Mouse (Mus musculus) large intestine, adult 2 months (tissue): Measurements from ENCODE around the gene Atg10. TPM values are rescaled to one million over a fixed set of nuclear protein-coding genes. Genes with fewer than 3 reads are reported as not detected.
A peak's percentile ranks its signal among the peaks of the same experiment; 100 is the strongest.
"Not testable (repeated sequence)": the region's sequence is repeated elsewhere in the genome, so short reads cannot be mapped to it uniquely, and the experiment has no call there.

Experiments used
- DNase-seq: peaks from one replicate; pipeline ENCODE4 v3.0.0-alpha.2; 2012; ENCODE audit warnings: low read depth, low spot score
- WGBS: fragments of 180-500 bp; shearing (Covaris S2); methylation state at CpG from one replicate; pipeline ENCODE4 v1.1.7; 2018; 5-methylcytosine and 5-hydroxymethylcytosine counted together
- polyA plus RNA-seq: library from polyadenylated mRNA; depleted of rRNA; stranded (reverse); fragments of >200 nt; gene quantifications from 2 replicates; pipeline ENCODE4 v1.2.3, GENCODE M21; 2012; rRNA removed

Atg10 gene
- 1.0 and 1.1 TPM in 2 replicates for polyA plus RNA-seq

GRCm38 (mm10) chr13:91223587-91224437, at the start of gene Atg10:
Atg10 (minus strand) TSS chr13:91223968.
- DNase-seq: peak; percentile 80
- under 1% methylated on average over 55 of the region's 55 CpGs for WGBS

DNA sequence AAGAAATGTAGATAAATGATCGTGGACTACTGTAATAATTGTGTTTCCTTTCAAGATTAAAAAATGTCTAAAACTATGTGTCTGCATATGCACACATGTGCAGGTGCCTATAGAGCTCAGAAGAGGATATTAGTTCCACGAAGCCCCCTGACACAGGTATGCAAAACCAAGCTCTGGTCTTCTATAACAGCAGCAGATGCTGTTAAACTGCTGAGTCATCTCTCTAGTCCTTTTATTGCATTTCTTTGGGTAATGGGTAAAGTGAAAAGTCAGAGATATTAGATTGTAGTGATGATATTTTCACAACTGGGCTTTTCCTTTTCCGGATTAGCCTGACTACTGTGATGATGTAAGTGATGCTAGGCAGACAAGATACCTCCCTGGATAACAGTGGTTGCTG, 28.6 kb upstream of the Atg10 start:
- no peak for DNase-seq
- WGBS: 85% methylated on average over 3 of the region's 3 CpGs

DNA sequence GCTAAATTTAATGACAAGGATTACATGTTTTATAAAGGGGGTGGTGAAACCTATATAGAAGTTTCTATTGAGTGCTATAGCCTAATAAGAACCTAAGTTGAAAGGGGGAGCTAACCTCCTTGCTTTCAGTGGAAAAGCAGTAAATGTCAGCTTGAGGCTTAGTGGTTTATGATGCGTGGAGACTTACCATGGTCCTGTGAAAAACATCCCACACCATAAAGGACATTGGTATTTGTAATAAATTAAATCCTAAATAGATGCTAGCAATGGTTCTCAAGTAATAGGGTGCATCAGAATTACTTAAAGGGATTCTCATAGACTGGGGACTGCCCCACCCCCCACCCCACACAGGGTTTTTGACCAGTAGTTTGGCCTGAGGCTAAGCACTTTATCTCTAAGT, 27.9 kb upstream of the Atg10 start:
- WGBS: 69% methylated on average over 1 of the region's 1 CpGs
- DNase-seq: no peak

GRCm38 (mm10) chr13:91250050-91250449, 26.3 kb upstream of the Atg10 start:
- 92% methylated on average over 2 of the region's 2 CpGs for WGBS
- DNase-seq: not testable (repeated sequence)

GRCm38 (mm10) chr13:91246472-91246871, 22.7 kb upstream of the Atg10 start:
- 70% methylated on average over 2 of the region's 2 CpGs for WGBS
- DNase-seq: no peak

DNA sequence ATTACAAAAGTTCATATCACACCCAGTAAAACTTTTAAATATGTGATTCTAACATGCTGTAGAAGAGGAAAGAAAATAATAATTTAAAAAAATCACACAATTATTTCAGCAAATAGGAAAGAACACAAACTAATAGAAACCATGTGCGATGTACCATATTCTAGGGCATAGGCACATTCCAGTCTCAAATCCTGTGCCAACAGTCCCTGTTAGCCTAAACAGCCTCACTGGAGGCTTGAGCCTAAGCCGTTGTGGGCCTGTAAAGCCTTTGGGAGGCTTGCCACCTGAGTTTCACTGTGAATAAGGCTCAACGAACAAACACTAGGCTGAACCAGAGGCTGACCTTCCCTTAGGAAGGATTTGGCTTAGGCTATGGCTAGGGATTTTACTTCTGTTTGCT, 14.2 kb upstream of the Atg10 start:
- WGBS: 75% methylated on average over 3 of the region's 3 CpGs
- DNase-seq: no peak

DNA sequence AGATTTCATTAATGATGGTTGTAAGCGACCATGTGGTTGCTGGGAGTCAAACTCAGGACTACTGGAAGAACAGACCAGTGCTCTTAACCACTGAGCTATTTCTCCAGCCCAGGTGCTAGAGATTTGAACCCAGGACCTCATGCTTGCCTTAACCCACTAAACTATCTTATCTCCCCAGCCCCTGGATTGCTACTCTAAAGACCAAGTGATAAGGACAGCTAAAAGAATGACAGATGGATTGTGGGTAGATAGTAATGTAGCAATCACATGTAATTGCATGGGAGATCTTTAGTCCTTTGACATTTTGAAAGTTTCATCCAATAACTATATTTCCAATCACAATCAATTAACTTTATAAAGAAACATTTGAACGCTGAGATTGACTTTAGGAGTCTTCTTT, 13.1 kb upstream of the Atg10 start:
- no peak for DNase-seq
- 79% methylated on average over 2 of the region's 2 CpGs for WGBS

- WGBS: 19% methylated on average over 2 of the region's 2 CpGs
- no peak for DNase-seq
Measured at GRCm38 (mm10) chr13:91224438-91224814, 658 bp upstream of the Atg10 start.

DNA sequence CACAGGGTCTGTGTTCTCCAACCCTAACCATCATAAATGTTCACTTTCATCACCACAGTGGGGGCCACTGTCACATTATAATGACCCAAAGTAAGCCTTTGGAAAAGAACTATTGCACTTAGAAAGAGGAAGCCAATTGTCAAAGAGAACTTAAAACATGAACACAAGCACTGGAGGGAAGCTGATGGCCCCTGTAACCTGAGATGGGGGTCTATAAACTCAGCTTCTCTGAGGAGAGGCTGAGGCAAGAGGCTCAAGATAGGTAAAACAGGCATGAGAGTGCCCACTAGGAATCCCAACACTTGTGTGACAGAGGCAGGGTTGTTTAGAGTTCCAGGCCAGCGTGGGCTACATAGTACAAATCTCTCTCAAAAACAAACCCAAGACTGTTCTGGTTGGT, 705 bp downstream of the Atg10 start:
- 56% methylated on average over 1 of the region's 1 CpGs for WGBS
- DNase-seq: no peak

DNA sequence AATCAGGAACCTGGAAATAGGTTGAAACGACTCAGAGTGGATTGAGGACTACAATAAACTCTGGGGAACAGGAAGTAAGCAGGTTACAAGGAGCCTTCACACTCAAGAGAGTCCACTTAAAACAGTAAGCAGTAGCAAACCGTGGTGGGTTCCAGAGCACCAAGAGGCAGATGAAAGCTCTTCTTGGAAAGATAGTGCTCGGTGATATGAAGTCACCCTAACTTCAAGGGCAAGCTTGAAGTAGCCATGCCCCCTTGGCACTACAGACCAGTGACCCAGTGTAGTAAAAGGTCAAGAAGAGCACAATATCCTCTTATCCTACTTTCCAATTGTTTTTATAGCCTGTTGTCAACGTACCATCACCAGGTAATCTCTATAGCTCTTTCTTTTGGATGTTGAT, 2.1 kb downstream of the Atg10 start:
- WGBS: 26% methylated on average over 4 of the region's 4 CpGs
- peak; percentile 50 for DNase-seq

DNA sequence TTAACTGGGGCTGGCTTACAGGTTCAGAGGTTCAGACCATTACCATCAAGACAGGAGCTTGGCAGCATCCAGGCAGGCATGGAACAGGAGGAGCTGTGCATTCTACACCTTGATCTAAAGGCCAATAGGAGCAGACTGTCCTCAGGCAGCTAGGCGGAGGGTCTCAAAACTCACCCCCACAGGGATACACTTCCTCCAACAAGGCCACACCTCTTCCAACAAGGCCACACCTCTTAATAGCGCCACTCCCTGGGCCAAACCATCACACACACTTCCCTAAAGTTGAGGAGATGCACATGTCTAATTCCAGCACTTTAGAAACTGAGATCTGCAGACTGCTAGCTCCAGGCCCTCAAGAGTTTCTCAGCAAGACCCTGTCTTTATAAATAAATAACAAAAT, 6.1 kb downstream of the Atg10 start:
- 91% methylated on average over 2 of the region's 2 CpGs for WGBS
- no peak for DNase-seq

DNA sequence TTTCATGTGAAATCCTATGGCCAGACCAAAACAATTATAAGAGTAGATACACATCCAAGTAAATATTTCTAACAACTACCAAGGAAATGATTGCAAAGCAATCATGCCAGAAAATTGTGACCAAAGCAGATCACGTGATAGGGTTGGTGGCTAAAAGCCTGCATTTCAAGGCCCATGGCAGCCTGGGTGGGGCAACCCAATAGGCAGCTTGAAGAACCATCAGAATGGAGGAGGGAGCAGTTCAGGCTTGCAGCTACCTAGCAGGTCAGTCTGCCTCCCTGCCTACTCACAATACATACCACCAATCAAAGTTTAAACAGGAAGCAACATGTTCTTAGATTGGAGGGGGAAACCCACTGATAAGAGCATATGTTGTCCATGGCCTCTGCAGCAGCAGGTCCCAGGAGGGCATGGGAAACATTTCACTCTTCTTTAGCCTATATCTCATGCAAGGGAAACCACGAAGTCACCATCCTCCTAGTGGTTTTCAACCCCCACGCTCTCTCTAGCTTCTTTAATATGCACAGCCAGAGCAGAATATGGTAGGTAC, 7.0 kb downstream of the Atg10 start:
- WGBS: 72% methylated on average over 3 of the region's 3 CpGs
- no peak for DNase-seq

DNA sequence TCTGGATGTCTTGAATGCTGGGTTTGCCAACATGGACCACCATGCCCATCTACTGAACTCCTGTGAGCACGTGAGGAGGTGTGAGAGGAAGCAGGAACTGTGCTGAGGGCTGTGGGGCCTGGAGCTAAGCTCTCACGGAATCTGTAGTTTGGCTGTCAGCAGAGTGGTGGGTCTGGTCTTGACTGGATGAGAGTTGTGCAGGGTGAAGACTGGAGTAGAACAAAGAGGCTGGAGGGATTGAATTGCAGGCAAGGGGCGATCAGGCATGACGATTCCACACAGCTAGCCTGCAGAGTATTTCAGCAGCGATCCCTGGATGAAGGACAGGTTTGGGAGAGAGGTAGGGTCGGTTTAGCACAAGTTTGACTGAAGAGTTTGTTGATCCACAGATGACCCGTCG, 10.8 kb downstream of the Atg10 start:
- 93% methylated on average over 8 of the region's 8 CpGs for WGBS
- no peak for DNase-seq

DNA sequence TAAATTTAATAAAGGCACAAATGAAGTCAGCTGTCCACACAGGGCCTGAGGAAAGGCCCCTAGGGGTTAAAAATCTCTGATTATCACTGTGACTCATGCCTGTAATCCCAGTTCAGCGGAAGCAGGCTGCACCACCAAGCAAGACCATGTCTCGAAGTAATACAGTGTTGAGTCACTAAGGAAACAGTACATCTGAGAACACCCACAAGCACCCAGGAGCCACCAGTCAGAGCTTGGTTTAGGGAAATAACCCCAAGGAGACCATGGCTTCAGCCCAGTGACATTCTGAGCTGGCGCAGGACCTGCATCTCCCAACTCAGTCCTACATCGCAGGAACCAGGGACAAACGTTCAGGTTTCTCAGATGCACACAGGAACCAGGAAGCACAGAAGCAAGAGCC, 17.5 kb downstream of the Atg10 start:
- 67% methylated on average over 5 of the region's 5 CpGs for WGBS
- DNase-seq: no peak

DNA sequence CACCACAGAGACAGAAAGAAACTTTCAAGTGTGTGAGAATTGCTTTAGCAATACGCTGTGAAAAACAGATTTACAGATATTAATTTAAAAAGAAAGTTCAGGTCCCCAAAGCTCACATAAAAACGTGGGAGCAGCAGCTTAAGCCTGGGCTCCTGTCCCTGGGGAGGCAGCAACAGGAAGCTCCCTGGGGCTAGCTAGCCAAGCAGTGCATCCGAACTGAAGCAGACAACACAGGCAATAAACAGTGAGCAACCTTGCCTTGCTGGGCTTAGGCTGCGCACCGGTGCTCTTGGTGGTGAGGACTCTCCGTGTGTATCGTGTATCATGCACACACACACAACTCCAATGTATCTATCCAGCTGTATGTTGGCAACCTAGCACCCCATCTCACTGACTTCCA, 21.2 kb downstream of the Atg10 start:
- 85% methylated on average over 7 of the region's 7 CpGs for WGBS
- no peak for DNase-seq

GRCm38 (mm10) chr13:91187378-91188234, 36.2 kb downstream of the Atg10 start:
- 85% methylated on average over 13 of the region's 13 CpGs for WGBS
- DNase-seq: no peak

DNA sequence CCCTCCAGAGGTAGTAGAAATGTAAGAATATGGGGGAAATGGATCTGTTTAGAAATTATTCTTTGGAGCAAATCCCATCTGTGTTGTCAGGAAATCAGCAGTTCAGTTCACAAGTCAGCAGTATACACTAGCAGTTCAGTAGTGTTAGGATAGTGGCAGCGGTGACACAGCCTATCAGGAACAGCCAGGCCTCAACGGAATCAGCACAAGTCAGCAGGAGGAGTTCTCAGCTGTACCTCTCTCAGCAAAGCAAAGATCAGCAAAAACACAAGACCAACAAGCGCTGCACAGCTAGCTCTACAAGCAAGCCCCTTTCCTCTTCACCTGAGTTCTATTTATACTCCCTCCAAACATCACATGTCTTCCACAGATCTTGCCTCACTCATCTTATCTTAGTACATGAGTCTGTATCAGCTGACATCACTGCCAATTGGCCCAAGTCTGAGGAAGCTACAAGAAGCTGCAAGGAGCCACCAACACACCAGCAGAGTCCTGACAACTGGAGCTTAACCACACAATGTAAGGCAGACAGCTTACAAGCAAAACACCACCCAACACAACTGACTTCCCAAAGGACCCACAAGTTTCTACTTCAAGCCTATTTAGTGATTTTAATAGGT, 38.4 kb downstream of the Atg10 start:
- WGBS: 90% methylated on average over 3 of the region's 3 CpGs
- DNase-seq: no peak

GRCm38 (mm10) chr13:91184226-91184625, 39.5 kb downstream of the Atg10 start:
- no peak for DNase-seq
- WGBS: 88% methylated on average over 3 of the region's 3 CpGs

DNA sequence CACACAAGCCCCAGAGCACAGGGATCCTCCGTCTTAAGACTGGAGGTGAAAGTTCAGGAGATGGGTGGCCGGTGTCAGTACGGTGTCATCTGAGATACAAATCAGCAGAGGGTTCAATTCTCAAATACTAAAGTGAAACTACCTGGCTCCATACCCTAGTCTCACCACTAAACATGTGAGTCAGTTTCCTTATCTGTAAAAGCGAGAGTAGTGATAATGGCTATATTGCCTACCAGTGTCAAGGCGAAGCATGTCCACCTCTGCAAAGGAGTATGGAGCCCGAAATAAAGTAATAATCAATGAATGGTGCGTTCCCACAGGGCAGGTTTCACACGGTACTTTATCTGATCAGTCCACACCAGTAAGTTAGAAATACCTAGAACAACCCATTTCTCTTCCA, 43.4 kb downstream of the Atg10 start:
- whole genome bisulfite sequencing: 86% methylated on average over 8 of the region's 8 CpGs
- no peak for DNase-seq
